Mouse (Mus musculus): ENCODE results near the gene Tmem160. TPM values are rescaled to one million over a fixed set of nuclear protein-coding genes. Genes with fewer than 3 reads are reported as not detected.
A peak's percentile ranks its signal among the peaks of the same experiment; 100 is the strongest.

The Tmem160 gene
- total and polyA plus RNA-seq, 2 experiments from 2014 or later = 40.1 to 105 TPM

DNA sequence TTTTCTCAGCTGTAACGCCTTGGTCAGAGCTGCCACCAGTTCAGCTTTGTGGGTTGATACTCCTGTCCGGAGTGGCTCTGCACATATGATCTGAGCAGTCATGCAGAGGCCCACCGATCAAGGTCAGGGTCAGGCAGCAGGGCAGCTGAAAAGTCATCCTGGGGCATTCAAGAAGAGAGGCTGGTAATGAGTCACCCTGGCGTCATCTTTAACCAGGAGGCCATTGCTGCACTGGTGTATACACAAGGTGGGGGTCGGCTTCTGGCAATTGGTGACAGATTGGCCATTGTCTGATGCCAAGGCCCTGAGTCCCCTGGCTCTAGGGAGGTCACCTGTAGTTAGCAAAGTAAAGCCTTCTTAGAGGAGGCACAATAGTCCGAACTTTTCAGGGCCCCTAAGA lies 923 bp upstream of the Tmem160 start:
- ATAC-seq = no peak
- Histone ChIP-seq H3K9me3 (ENCODE audit: low read length) (no peaks in the 10 kb centered on the region), H3K4me2 (ENCODE audit: low read depth) (no peak overlapping the region), H3K4me1 (ENCODE audit: insufficient read depth) (peaks cover 7% of the 10 kb centered on the region), H3K27ac (ENCODE audit: low read depth, low read length) (no peak overlapping the region), H3K36me3 (ENCODE audit: insufficient read depth) (peaks cover 16% of the 10 kb centered on the region), H3K4me3 (ENCODE audit: low read depth, low read length) (no peak overlapping the region), H3K9ac (no peak overlapping the region), H3K27me3 (ENCODE audit: insufficient read depth, low read length) (no peaks in the 10 kb centered on the region)
- WGBS = 87% methylated on average over 6 of the region's 6 CpGs
- no peak for TF ChIP-seq CTCF (IDR thresholded peaks at IDR 0.05; ENCODE audit: low read depth)
- DNase-seq = no peak

DNA sequence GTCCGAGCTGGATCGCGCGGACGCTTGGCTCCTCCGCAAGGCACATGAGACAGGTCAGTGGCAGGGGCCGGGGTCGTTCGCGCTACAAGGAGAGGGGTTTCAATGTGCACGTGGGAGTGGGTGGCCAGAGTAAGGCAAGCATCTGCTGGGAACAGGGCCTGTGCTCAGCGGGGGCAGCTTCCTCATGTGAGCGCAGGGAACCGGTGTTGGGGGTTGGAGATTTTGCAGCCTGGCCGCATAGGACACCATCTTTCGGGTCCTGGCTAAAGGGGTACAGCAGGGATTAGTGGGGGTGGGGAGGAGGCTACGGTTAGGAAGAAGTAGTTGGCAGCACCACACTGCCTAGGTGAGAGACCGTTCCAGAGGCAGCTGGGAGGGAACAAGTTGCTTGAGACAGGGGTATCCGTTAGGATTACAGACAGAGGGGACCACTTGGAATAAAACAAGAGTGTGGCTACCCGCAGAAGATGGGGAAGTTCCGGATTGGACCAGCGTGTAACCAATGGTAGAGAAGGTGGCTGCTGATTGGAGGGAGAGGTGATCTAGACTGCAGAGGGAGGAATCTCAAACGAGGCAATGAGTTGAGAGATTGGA lies 636 bp downstream of the Tmem160 start:
- ATAC-seq (peak; percentile 74), DNase-seq (peak; percentile 83)
- no peak for TF ChIP-seq CTCF (IDR thresholded peaks at IDR 0.05; ENCODE audit: low read depth)
- Histone ChIP-seq H3K36me3 (ENCODE audit: insufficient read depth) (peaks cover 16% of the 10 kb centered on the region), H3K9ac (peak overlapping the region; percentile 65), H3K9me3 (ENCODE audit: low read length) (no peaks in the 10 kb centered on the region), H3K27me3 (ENCODE audit: insufficient read depth, low read length) (no peaks in the 10 kb centered on the region), H3K4me1 (ENCODE audit: insufficient read depth) (peaks cover 7% of the 10 kb centered on the region), H3K4me3 (ENCODE audit: low read depth, low read length) (peak overlapping the region; percentile 68), H3K4me2 (ENCODE audit: low read depth) (peak overlapping the region; percentile 72), H3K27ac (ENCODE audit: low read depth, low read length) (peak overlapping the region; percentile 76)
- 0% methylated on average over 23 of the region's 23 CpGs for WGBS

DNA sequence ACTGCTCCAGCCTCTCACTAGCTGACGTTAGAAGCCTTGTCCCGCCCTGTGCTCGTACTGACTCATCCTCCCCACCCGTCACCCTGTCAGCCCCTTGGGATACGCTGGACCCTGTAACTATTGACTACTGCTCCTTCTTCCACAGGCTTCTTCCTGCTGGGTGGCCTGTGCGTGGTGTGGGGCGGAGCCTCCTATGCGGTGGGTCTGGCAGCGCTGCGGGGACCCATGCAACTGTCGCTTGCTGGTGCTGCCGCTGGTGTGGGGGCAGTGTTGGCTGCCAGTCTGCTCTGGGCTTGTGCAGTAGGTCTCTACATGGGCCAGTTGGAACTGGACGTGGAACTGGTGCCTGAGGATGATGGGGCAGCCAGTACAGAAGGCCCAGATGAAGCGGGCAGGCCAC lies 2.4 kb downstream of the Tmem160 start:
- no peaks in the 10 kb centered on the region for H3K9me3 ChIP-seq (ENCODE audit: low read length)
- no peak for TF ChIP-seq CTCF (IDR thresholded peaks at IDR 0.05; ENCODE audit: low read depth)
- no peak overlapping the region for H3K4me2 ChIP-seq (ENCODE audit: low read depth)
- ATAC-seq (no peak), DNase-seq (no peak)
- peaks cover 7% of the 10 kb centered on the region for H3K4me1 ChIP-seq (ENCODE audit: insufficient read depth)
- no peak overlapping the region for H3K27ac ChIP-seq (ENCODE audit: low read depth, low read length)
- H3K27me3 ChIP-seq (ENCODE audit: insufficient read depth, low read length) = no peaks in the 10 kb centered on the region
- WGBS = 97% methylated on average over 14 of the region's 14 CpGs
- no peak overlapping the region for H3K4me3 ChIP-seq (ENCODE audit: low read depth, low read length)
- no peak overlapping the region for H3K9ac ChIP-seq
- peaks cover 16% of the 10 kb centered on the region for H3K36me3 ChIP-seq (ENCODE audit: insufficient read depth)

DNA sequence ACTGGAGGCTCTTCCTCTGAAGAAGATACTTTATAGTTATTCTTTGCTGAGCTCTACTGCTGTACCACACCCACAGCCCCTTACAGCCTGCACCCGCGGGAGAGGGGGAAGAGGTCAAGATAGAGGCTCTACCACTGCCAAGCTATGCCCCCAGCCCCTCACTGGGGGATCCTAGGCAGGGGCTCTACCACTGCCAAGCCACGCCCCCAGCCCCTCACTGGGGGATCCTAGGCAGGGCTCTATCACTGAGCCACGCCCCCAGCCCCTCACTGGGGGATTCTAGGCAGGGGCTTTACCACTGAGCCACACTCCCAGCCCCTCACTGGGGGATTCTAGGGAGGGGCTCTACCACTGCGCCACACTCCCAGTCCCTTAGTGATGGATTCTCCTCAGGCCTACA lies 3.7 kb downstream of the Tmem160 start:
- Histone ChIP-seq H3K4me2 (ENCODE audit: low read depth) (no peak overlapping the region), H3K4me1 (ENCODE audit: insufficient read depth) (peaks cover 7% of the 10 kb centered on the region), H3K27me3 (ENCODE audit: insufficient read depth, low read length) (no peaks in the 10 kb centered on the region), H3K27ac (ENCODE audit: low read depth, low read length) (no peak overlapping the region), H3K9me3 (ENCODE audit: low read length) (no peaks in the 10 kb centered on the region), H3K9ac (no peak overlapping the region), H3K36me3 (ENCODE audit: insufficient read depth) (peaks cover 16% of the 10 kb centered on the region), H3K4me3 (ENCODE audit: low read depth, low read length) (no peak overlapping the region)
- no peak for DNase-seq
- ATAC-seq = no peak
- TF ChIP-seq CTCF (IDR thresholded peaks at IDR 0.05; ENCODE audit: low read depth) = no peak
- 91% methylated on average over 5 of the region's 5 CpGs for WGBS

DNA sequence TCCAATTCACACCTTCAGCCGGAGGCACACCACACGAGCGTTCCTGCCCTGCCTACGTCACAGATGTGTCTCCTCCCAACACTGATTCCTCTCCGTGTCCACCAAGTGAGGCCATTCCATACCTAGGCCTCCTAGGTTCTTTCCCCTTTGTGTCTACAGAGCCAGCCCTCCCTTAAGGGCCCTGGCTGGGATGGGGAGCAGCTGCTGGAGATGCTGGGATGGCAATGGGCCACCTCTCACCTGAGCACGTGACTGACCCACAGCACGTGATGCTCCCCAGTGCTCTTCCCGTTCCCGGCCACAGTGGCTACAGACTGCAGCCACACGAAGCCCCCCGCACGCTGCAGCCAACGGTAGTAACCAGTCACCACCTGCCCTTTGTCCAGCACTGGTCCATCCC lies 8.0 kb downstream of the Tmem160 start:
- Histone ChIP-seq H3K4me2 (ENCODE audit: low read depth) (no peak overlapping the region), H3K27ac (ENCODE audit: low read depth, low read length) (no peak overlapping the region), H3K4me3 (ENCODE audit: low read depth, low read length) (no peak overlapping the region), H3K4me1 (ENCODE audit: insufficient read depth) (no peaks in the 10 kb centered on the region), H3K36me3 (ENCODE audit: insufficient read depth) (peaks cover 9% of the 10 kb centered on the region), H3K9ac (no peak overlapping the region), H3K9me3 (ENCODE audit: low read length) (no peaks in the 10 kb centered on the region), H3K27me3 (ENCODE audit: insufficient read depth, low read length) (no peaks in the 10 kb centered on the region; the same call in 1 of the 2 replicates)
- no peak for TF ChIP-seq CTCF (IDR thresholded peaks at IDR 0.05; ENCODE audit: low read depth)
- DNase-seq (no peak), ATAC-seq (no peak)
- 71% methylated on average over 13 of the region's 13 CpGs for WGBS

DNA sequence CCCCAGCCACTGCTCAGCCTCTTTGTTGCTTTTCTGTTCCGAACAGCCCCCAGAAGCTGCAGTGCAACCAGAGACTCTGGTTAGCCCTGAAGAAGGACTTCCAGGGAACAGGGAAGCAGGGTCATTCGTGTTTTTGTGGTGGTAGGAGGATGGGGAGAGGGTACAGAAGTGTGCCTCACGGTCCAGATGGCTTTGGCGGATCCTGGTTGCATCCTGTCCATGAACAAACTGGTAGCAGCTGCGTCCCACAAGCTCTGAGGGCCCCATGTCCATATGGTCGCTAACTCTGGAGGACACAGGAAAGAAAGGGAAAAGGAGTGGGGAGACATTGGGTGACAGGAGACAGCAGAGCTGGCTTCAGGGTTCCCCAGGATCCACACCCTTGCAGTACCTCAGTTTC lies 8.6 kb downstream of the Tmem160 start:
- WGBS = 68% methylated on average over 6 of the region's 6 CpGs
- H3K9ac ChIP-seq = no peak overlapping the region

DNA sequence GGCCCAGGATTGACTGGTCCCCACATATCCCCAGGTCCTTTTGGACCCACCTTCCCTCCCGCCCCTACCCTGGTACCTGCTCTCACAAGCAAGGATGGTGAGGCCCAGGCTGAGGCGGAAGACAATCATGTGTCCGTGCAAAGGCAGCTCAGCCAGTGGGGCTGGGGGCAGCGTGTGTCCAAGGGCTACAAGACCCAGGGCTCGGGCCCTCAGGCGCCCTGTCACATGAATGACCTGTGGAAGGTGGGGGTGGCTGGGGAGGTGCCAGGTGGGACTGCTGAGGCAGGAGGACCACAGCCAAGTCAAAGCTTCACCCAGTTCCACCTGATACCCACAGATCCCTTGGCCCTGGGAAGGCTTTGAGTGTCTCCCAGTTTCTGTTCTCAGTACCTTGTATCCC lies 9.1 kb downstream of the Tmem160 start:
- 78% methylated on average over 6 of the region's 6 CpGs for WGBS
- Histone ChIP-seq H3K9ac (no peak overlapping the region), H3K27me3 (ENCODE audit: insufficient read depth, low read length) (no peaks in the 10 kb centered on the region; the same call in 1 of the 2 replicates), H3K4me2 (ENCODE audit: low read depth) (no peak overlapping the region), H3K27ac (ENCODE audit: low read depth, low read length) (no peak overlapping the region), H3K4me1 (ENCODE audit: insufficient read depth) (no peaks in the 10 kb centered on the region), H3K36me3 (ENCODE audit: insufficient read depth) (no peaks in the 10 kb centered on the region; the same call in 1 of the 2 replicates), H3K4me3 (ENCODE audit: low read depth, low read length) (no peak overlapping the region), H3K9me3 (ENCODE audit: low read length) (no peaks in the 10 kb centered on the region)
- DNase-seq (no peak), ATAC-seq (no peak)
- TF ChIP-seq CTCF (IDR thresholded peaks at IDR 0.05; ENCODE audit: low read depth) = no peak

More for the DNA sequence above, 8.6 kb downstream of the Tmem160 start:
- H3K9me3 ChIP-seq (ENCODE audit: low read length) = no peaks in the 10 kb centered on the region
- H3K36me3 ChIP-seq (ENCODE audit: insufficient read depth) = peaks cover 3% of the 10 kb centered on the region; the same call in 1 of the 2 replicates
- ATAC-seq (no peak), DNase-seq (no peak)
- H3K27ac ChIP-seq (ENCODE audit: low read depth, low read length) = no peak overlapping the region
- no peak for TF ChIP-seq CTCF (IDR thresholded peaks at IDR 0.05; ENCODE audit: low read depth)
- H3K4me1 ChIP-seq (ENCODE audit: insufficient read depth) = no peaks in the 10 kb centered on the region
- H3K4me3 ChIP-seq (ENCODE audit: low read depth, low read length) = no peak overlapping the region
- H3K27me3 ChIP-seq (ENCODE audit: insufficient read depth, low read length) = no peaks in the 10 kb centered on the region; the same call in 1 of the 2 replicates
- H3K4me2 ChIP-seq (ENCODE audit: low read depth) = no peak overlapping the region
